Mouse (Mus musculus) embryonic fibroblast, embryonic 13.5 days (primary cell): ENCODE measurements around the gene Ptrh1.

Experiments used
- CTCF ChIP-seq: IDR thresholded peaks from 2 replicates; pipeline ENCODE4 v1.5.1; 2011; ENCODE audit warnings: mild to moderate bottlenecking, control low read depth, low read length, moderate library complexity, borderline replicate concordance; ENCODE audit not compliant: insufficient read depth
- POLR2A ChIP-seq: IDR thresholded peaks from 2 replicates; pipeline ENCODE4 v1.6.1; 2011; ENCODE audit warnings: low read depth, mild to moderate bottlenecking, control low read depth, low read length, moderate library complexity

DNA sequence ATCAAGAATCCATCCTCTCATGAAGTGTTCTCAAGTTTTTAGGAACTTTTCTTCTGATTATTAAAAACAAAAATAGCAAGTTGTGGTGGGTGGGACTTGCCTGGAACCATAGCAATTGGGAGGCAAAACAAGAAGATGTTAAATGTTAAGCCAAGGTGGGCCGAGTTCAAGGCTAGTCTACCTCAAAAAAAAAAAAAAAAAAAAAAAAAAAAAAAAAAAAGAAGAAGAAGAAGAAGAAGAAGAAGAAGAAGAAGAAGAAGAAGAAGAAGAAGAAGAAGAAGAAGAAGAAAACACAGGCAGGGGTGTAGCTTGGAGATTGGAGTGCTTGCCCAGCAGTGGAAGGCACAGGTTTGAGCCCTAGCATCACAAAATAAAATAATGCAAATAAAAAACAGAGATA is 49.2 kb downstream of the Ptrh1 start:
- TF ChIP-seq CTCF (no peak), POLR2A (no peak)
